In genomic region chr7:64640651-64641050, GRCm38 (mm10) we compare ENCODE assay signal across 27 mouse cellular contexts.
DNase-seq lines count a peak whose midpoint lies in the region; ATAC-seq and TF ChIP-seq lines count a peak whose summit lies in the region.
"Had no signal": no experiment of that assay in that cellular context is flagged by ENCODE, and none has a peak within 500 bp of the region (broad histone marks: within the 10 kb centered on the region; RNA-seq: fewer than 3 reads in every experiment).

No protein-coding gene starts in this region.

- H3K36me3 ChIP-seq in hindbrain, postnatal 0 days (ENCODE audit: insufficient read depth, low read length) = no peaks in the 10 kb centered on the region
- peaks cover 7% of the 10 kb centered on the region for H3K36me3 ChIP-seq in hindbrain, embryonic 13.5 days
- no peaks in the 10 kb centered on the region for H3K36me3 ChIP-seq in limb, embryonic 10.5 days
- H3K36me3 ChIP-seq: embryonic facial prominence, embryonic 13.5 days; kidney, embryonic 15.5 days; liver, embryonic 13.5 days; neural tube, embryonic 15.5 days; stomach, embryonic 15.5 days had no signal

- H3K4me2 ChIP-seq in hindbrain, postnatal 0 days (ENCODE audit: low read depth, low read length) = no peak overlapping the region
- H3K4me2 ChIP-seq in hindbrain, embryonic 13.5 days = no peak overlapping the region
- H3K4me2 ChIP-seq: embryonic facial prominence, embryonic 13.5 days; forebrain, embryonic 12.5 days; heart, embryonic 11.5 days; kidney, embryonic 15.5 days; liver, embryonic 13.5 days; neural tube, embryonic 15.5 days; stomach, embryonic 15.5 days had no signal

- 70% methylated on average over 3 of the region's 3 CpGs for WGBS in hindbrain, postnatal 0 days
- 89% methylated on average over 3 of the region's 3 CpGs for WGBS in hindbrain, embryonic 13.5 days
- WGBS in limb, embryonic 10.5 days = 93% methylated on average over 3 of the region's 3 CpGs

- H3K9me3 ChIP-seq in hindbrain, postnatal 0 days (ENCODE audit: low read length) = no peaks in the 10 kb centered on the region
- H3K9me3 ChIP-seq in hindbrain, embryonic 13.5 days = no peaks in the 10 kb centered on the region
- no peaks in the 10 kb centered on the region for H3K9me3 ChIP-seq in limb, embryonic 10.5 days (replicated peaks)
- H3K9me3 ChIP-seq: embryonic facial prominence, embryonic 13.5 days; forebrain, embryonic 12.5 days; kidney, embryonic 15.5 days; liver, embryonic 13.5 days; neural tube, embryonic 15.5 days; stomach, embryonic 15.5 days had no signal

- peak; percentile 48; the same call in 1 of the 2 replicates for ATAC-seq in hindbrain, postnatal 0 days
- no peak for ATAC-seq in hindbrain, embryonic 13.5 days (ENCODE audit: low FRiP score)
- ATAC-seq: activated CD4-positive, CD25-positive, alpha-beta regulatory T cell, adult 4 months; intestine, postnatal 0 days had no signal

- no peaks in the 10 kb centered on the region for H3K4me1 ChIP-seq in hindbrain, postnatal 0 days (ENCODE audit: insufficient read depth, low read length)
- H3K4me1 ChIP-seq in hindbrain, embryonic 13.5 days (replicated peaks) = peaks cover 4% of the 10 kb centered on the region
- H3K4me1 ChIP-seq in limb, embryonic 10.5 days = no peaks in the 10 kb centered on the region
- H3K4me1 ChIP-seq: embryonic facial prominence, embryonic 13.5 days; forebrain, embryonic 12.5 days; kidney, embryonic 15.5 days; liver, embryonic 13.5 days; megakaryocyte, embryonic 14.5 days; neural tube, embryonic 15.5 days; stomach, embryonic 15.5 days had no signal

- H3K9ac ChIP-seq in hindbrain, postnatal 0 days (replicated peaks; ENCODE audit: low read length) = no peak overlapping the region
- H3K9ac ChIP-seq in hindbrain, embryonic 13.5 days = no peak overlapping the region
- H3K9ac ChIP-seq: embryonic facial prominence, embryonic 13.5 days; forebrain, embryonic 12.5 days; kidney, embryonic 15.5 days; liver, embryonic 13.5 days; neural tube, embryonic 15.5 days; stomach, embryonic 15.5 days had no signal

- no peak for TF ChIP-seq CTCF in hindbrain, postnatal 0 days (IDR thresholded peaks at IDR 0.05; ENCODE audit: low read depth)

- no peak overlapping the region for H3K27ac ChIP-seq in hindbrain, postnatal 0 days
- H3K27ac ChIP-seq in hindbrain, embryonic 13.5 days = no peak overlapping the region
- H3K27ac ChIP-seq in limb, embryonic 10.5 days = no peak overlapping the region
- H3K27ac ChIP-seq: embryonic facial prominence, embryonic 13.5 days; forebrain, embryonic 12.5 days; gastrocnemius, adult 2 months; kidney, embryonic 15.5 days; liver, embryonic 13.5 days; stomach, embryonic 15.5 days had no signal

- H3K27me3 ChIP-seq in hindbrain, postnatal 0 days (ENCODE audit: insufficient read depth, low read length) = no peaks in the 10 kb centered on the region
- H3K27me3 ChIP-seq in hindbrain, embryonic 13.5 days = no peaks in the 10 kb centered on the region
- no peaks in the 10 kb centered on the region for H3K27me3 ChIP-seq in limb, embryonic 10.5 days (ENCODE audit: low read depth, poor library complexity, severe bottlenecking)
- H3K27me3 ChIP-seq: embryonic facial prominence, embryonic 13.5 days; kidney, embryonic 15.5 days; liver, embryonic 13.5 days; megakaryocyte, embryonic 14.5 days; neural tube, embryonic 15.5 days; stomach, embryonic 15.5 days had no signal

- DNase-seq in hindbrain, postnatal 0 days (ENCODE audit: low spot score) = no peak
- DNase-seq in cerebellum, adult 11-12 months = peak; percentile 76
- peak; percentile 50 for DNase-seq in cerebellum, adult 8-10 months
- DNase-seq in cerebellum, postnatal 36 days = peak; percentile 53 to 64
- DNase-seq in limb, embryonic 10.5 days (ENCODE audit: low spot score) = no peak
- no peak for DNase-seq in T-cell, adult 2 months (ENCODE audit: low spot score)
- DNase-seq: adrenal gland, postnatal 10 days; embryo, embryonic 11 days; gastrocnemius, adult 2 months; kidney, postnatal 36 days; layer of hippocampus, postnatal 36 days; liver, embryonic 13.5 days; lung, adult 2 months; lung, postnatal 14 days; right cerebral cortex, adult 18-20 months; thymus, postnatal 25 days had no signal

- H3K4me3 ChIP-seq in hindbrain, postnatal 0 days (ENCODE audit: low read length) = no peak overlapping the region
- no peak overlapping the region for H3K4me3 ChIP-seq in hindbrain, embryonic 13.5 days
- no peak overlapping the region for H3K4me3 ChIP-seq in limb, embryonic 10.5 days
- H3K4me3 ChIP-seq: embryonic facial prominence, embryonic 13.5 days; erythroblast, embryonic 14.5 days; forebrain, embryonic 12.5 days; gastrocnemius, adult 2 months; kidney, embryonic 15.5 days; liver, embryonic 13.5 days; megakaryocyte, embryonic 14.5 days; neural tube, embryonic 15.5 days; stomach, embryonic 15.5 days had no signal

Comparison
In these comparisons a context has a peak if more than half of its experiments do, and no peak if none do; other contexts are left out.
1. DNase-seq: peak in cerebellum, adult 11-12 months (single experiment), cerebellum, adult 8-10 months (single experiment) and cerebellum, postnatal 36 days (2 of 2); none in hindbrain, postnatal 0 days (single experiment), limb, embryonic 10.5 days (single experiment) and T-cell, adult 2 months (single experiment).